Mouse (Mus musculus): ENCODE results near the gene Ift52.

GRCm38 (mm10) chr2:163060630-163061029, 43.5 kb downstream of the Ift52 start:
- TF ChIP-seq CTCF (IDR thresholded peaks at IDR 0.05; ENCODE audit: low read depth) (no peak), EP300 (optimal IDR thresholded peaks at IDR 0.05) (no peak)
